Mouse (Mus musculus) left cerebral cortex, adult 2 months (tissue): ENCODE results near the gene Sorbs1. TPM values are rescaled to one million over a fixed set of nuclear protein-coding genes. Genes with fewer than 3 reads are reported as not detected.

Experiments
- DNase-seq, 2 experiments: peaks; one replicate each; pipeline ENCODE4 v3.0.0; 2021 to 2022; ENCODE audit warnings: low spot score in 2 of 2, mixed read lengths in 1 of 2; ENCODE audit errors: extremely low spot score in 1 of 2
- H3K27ac ChIP-seq: fragments of 200-600 bp; 2 replicates; pipeline ENCODE4 v1.8.1; 2022
- H3K4me3 ChIP-seq: fragments of 200-600 bp; 2 replicates; pipeline ENCODE4 v1.8.1; 2022
- CTCF ChIP-seq: fragments of 200-600 bp; IDR thresholded peaks from 2 replicates; pipeline ENCODE4 v1.8.1; 2022; ENCODE audit warnings: antibody characterized with exemption, mild to moderate bottlenecking, moderate library complexity
- intact Hi-C: fragments of 180-260 bp; cut with DNase I; formaldehyde crosslinking; loops from one replicate; pipeline ENCODE4 v1.15.1; 2025
- total RNA-seq, 2 experiments: library from RNA; stranded (reverse); gene quantifications; 2 replicates each; pipeline ENCODE4 v1.2.3; 2021

The Sorbs1 gene
- total RNA-seq, 2 experiments from 2014 or later, result 160 to 161 TPM

DNA sequence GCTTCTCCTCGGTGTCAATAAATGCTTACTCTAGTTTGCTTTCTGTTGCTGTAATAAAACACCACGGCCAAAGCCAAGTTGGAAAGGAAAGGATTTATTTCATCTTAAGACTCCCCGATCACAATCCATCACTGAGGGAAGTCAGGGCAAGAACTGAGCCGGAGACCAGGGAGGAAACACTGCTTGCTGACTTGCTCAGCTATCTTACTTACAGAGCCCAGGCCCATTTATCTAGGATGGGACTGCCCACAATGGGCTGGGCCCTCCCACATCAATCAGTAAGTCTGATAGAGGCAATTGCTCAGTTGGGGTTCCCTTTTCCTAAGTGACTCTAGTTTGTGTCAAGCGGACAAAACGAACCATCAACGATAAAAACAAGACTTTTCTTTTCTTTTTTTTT is 29.2 kb upstream of the Sorbs1 start:
- intact Hi-C loops, result loop anchor here (10.0 kb wide), 2 partner anchors 298 to 1558 kb away; no protein-coding TSS in a partner anchor
- no peak for DNase-seq
- H3K27ac ChIP-seq, result no peak overlapping the region
- no peak for TF ChIP-seq CTCF
- no peak overlapping the region for H3K4me3 ChIP-seq

DNA sequence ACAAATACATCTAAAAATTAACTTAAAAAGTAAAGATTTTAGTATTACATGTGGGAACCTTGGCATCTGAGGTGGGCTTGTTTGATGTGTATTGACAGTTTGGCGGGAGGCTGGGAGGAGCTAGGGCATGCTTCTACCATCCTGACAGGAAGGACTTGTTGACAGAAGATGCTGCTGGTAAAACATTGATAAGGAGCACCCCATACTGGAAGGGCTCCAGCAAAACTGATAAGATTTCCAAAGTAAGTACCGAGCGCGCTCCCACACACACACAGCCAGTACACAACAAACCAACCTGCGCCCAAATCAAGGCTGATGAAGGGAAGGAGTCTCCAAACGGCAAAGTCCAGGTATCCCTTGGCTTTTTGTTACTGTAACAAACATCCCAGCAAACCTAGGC is 22.9 kb upstream of the Sorbs1 start:
- intact Hi-C loops, result no loop called here
- DNase-seq, result no peak
- Histone ChIP-seq H3K27ac (no peak overlapping the region), H3K4me3 (no peak overlapping the region)
- no peak for TF ChIP-seq CTCF

DNA sequence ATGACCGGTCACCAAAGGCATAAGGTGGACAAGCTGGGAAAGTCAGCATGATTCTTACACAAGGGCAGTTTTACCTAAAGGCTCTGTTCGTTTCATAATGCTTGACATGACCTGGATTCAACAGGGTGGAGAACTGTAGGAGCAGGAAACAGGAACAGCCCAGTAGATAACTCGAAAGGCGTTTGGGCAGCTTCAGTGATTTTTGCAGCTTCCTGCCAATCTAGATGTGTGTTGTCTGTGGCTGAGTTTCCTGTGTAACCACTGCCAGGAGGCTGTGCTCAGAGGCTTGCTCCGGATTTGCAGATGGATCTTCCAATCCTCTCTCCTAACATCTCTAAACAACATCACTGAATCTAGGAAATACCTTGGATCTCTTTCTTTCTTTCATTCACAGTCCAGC is 18.9 kb upstream of the Sorbs1 start:
- intact Hi-C loops, result no loop called here
- H3K27ac ChIP-seq, result no peak overlapping the region
- no peak overlapping the region for H3K4me3 ChIP-seq
- DNase-seq, result no peak
- TF ChIP-seq CTCF, result no peak

DNA sequence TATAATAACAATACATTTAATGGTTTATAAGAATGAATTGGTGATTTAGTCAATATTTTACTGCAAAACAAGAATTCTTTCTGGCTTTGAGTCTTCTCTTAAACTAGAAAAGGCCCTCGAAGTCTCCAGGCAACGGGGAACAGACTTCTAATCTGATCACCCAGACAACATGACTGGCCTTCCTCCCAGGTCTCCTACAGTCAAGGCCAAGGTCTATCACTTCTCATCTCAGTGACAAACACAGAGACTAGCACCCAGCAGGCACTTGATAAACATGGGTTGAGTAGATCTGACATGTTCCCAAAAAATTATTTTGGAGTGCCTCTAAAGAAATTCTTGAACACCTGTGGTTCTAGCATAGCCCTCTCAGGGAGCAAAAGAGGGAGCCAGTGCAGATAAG is 16.7 kb upstream of the Sorbs1 start:
- Histone ChIP-seq H3K4me3 (no peak overlapping the region), H3K27ac (no peak overlapping the region)
- no peak for TF ChIP-seq CTCF
- no peak for DNase-seq
- intact Hi-C loops, result no loop called here

GRCm38 (mm10) chr19:40528254-40528653 is 14.7 kb upstream of the Sorbs1 start:
- Histone ChIP-seq H3K4me3 (no peak overlapping the region), H3K27ac (no peak overlapping the region)
- DNase-seq, result no peak
- intact Hi-C loops, result no loop called here
- no peak for TF ChIP-seq CTCF

GRCm38 (mm10) chr19:40526367-40527014 is 12.9 kb upstream of the Sorbs1 start:
- no peak overlapping the region for H3K4me3 ChIP-seq
- no peak for DNase-seq
- TF ChIP-seq CTCF, result no peak
- intact Hi-C loops, result no loop called here
- H3K27ac ChIP-seq, result no peak overlapping the region; the same call in 1 of the 2 replicates

DNA sequence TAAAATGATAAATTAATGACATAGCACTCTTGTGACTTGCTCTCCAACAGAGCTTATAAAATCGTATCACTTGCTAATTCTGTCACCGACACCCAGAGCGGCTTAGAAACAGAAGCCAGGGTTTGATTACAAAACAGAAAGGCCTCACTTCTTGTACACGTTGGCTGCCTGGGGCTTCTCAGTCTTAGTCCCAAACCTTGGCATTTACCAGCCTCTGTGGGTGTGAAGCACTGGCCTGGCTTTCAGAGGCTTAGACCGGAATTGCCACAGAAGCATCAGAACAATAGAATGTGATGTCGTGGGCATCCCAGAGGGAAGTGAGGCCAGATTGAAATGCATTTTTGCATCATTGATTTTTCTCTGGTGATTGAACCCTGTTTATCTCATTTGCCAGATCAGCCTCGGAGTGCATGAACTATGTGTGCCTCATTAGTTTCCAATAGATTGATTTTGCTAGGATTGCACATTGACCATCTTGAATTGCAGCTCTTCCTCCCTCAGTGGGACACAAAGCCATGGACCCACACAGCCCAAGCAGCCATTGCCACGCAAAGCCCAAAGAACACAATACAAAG is 9.9 kb upstream of the Sorbs1 start:
- no peak for DNase-seq
- Histone ChIP-seq H3K27ac (no peak overlapping the region), H3K4me3 (no peak overlapping the region)
- intact Hi-C loops, result no loop called here
- no peak for TF ChIP-seq CTCF

GRCm38 (mm10) chr19:40520403-40520802 is 6.8 kb upstream of the Sorbs1 start:
- no peak overlapping the region for H3K27ac ChIP-seq
- intact Hi-C loops, result no loop called here
- no peak for TF ChIP-seq CTCF
- no peak overlapping the region for H3K4me3 ChIP-seq
- DNase-seq, result no peak

- Histone ChIP-seq H3K27ac (no peak overlapping the region), H3K4me3 (no peak overlapping the region)
- intact Hi-C loops, result no loop called here
- TF ChIP-seq CTCF, result no peak
- no peak for DNase-seq
Observed at GRCm38 (mm10) chr19:40518706-40519105, 5.1 kb upstream of the Sorbs1 start.

DNA sequence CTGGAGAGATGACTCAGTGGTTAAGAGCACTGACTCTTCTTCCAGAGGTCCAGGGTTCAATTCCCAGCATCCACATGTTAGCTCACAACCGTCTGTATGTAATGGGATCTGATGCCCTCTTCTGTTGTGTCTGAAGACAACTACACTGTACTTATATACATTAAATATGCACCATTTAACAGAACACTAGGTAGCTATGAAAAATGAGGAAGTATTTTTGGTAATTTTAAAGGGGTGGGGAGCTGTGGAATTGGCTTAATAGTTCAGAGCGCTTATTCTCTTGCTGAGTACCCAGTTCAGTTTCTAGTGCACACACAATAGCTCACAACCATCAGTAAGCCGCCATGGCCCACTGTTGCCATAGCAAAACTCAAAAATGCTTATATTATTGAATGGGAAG is 2.0 kb upstream of the Sorbs1 start:
- intact Hi-C loops, result no loop called here
- no peak for DNase-seq
- Histone ChIP-seq H3K27ac (no peak overlapping the region), H3K4me3 (no peak overlapping the region)
- TF ChIP-seq CTCF, result no peak

DNA sequence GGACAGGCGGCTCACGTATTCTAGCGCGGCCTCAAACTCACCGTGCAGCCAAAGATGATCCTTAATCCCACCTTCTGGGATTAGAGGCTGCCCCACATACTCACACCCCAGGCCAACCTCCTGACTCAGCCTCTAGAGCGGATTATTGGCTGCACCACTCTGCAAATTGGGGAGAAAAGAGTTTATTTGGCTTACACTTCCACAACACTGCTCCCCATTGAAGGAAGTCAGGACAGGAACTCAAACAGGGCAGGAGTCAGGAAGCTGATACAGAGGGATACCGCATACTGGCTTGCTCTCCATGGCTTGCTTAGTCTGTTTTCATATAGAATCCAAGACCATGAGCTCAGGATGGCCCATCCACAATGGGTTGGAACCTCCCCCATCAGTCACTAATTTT is 797 bp upstream of the Sorbs1 start:
- Histone ChIP-seq H3K4me3 (no peak overlapping the region), H3K27ac (no peak overlapping the region)
- no peak for DNase-seq
- intact Hi-C loops, result loop anchor here (5.0 kb wide), 1 partner anchor 57 kb away; no protein-coding TSS in a partner anchor
- TF ChIP-seq CTCF, result no peak

DNA sequence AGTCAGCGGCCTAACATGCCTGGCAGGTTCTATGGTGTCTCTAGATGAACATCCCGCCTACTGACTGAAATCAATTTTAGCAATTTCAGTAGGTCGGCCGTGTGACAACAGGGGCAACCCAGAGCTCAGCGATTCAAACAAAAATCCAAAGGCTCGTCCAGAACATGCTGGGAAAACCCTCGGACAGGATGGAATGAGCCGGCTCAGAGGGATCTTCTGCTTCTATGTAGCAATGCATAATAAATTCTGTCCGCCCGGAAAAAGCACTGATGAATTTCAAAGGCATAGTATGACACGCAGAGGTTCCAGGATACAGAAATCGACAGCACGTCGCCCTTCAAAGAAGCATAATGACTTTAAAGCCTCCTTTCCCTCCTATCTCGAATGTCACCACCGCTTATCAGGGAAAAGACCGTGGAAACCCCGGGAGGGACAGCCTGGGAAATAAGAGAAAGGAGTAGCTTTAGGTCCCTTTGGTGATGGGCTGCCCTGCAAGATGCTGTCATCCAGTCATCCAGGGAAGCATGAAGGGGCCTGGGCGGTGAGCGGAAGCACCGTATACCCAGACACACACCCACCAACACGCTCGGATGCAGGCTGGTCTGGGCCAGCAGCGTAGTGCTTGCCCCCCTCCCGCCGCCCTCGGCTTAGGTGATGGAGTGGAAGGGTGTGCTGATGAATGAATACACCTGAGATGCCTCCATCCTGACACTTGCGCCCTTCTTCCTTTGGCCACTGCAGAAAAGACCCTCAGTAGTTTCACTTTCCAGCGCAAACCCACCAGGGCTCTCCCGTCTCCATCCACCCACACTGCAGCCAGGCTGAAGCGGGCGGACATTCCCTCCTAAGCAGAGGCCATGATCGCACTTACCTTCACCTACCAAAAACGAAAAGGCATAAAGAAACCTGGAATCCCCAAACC is 818 bp downstream of the Sorbs1 start:
- DNase-seq, result peak; percentile 46 to 53
- TF ChIP-seq CTCF, result no peak
- intact Hi-C loops, result loop anchor here (2.0 to 5.0 kb wide), 3 partner anchors 42 to 80 kb away; no protein-coding TSS in a partner anchor

More for the DNA sequence above, 818 bp downstream of the Sorbs1 start:
- H3K4me3 ChIP-seq, result peak overlapping the region; percentile 95
- peak overlapping the region; percentile 93 for H3K27ac ChIP-seq
